9 mouse cellular contexts compared by ENCODE assay signal in genomic region chr4:149587596-149588168, GRCm38 (mm10). TPM values are rescaled to one million over a fixed set of nuclear protein-coding genes. Genes with fewer than 3 reads are reported as not detected.
DNase-seq lines count a peak whose midpoint lies in the region; ATAC-seq and TF ChIP-seq lines count a peak whose summit lies in the region.
"Had no signal": no experiment of that assay in that cellular context is flagged by ENCODE, and none has a peak within 500 bp of the region (broad histone marks: within the 10 kb centered on the region; RNA-seq: fewer than 3 reads in every experiment).

No protein-coding gene starts in this region.

- DNase-seq in heart, adult 2 months, result no peak
- DNase-seq in heart, postnatal 4 days, result no peak
- peak; percentile 62 to 74 for DNase-seq in right cerebral cortex, postnatal 36 days (ENCODE audit: low spot score in 2 of 2)
- DNase-seq in layer of hippocampus, postnatal 14 days (ENCODE audit: low spot score in 2 of 2), result no peak
- no peak for DNase-seq in spleen, adult 12 weeks (ENCODE audit: low spot score)

- H3K9ac ChIP-seq in heart, adult 2 months (ENCODE audit: low read depth, low read length), result peak overlapping the region; percentile 92
- peak overlapping the region; percentile 84 for H3K9ac ChIP-seq in forebrain, embryonic 13.5 days
- peak overlapping the region; percentile 89 for H3K9ac ChIP-seq in limb, embryonic 15.5 days

- peak overlapping the region; percentile 60 for H3K4me3 ChIP-seq in heart, adult 2 months
- H3K4me3 ChIP-seq in E14TG2a.4 (replicated peaks; ENCODE audit: low read length), result peak overlapping the region; percentile 86
- H3K4me3 ChIP-seq in forebrain, embryonic 13.5 days, result peak overlapping the region; percentile 83
- H3K4me3 ChIP-seq in limb, embryonic 15.5 days, result peak overlapping the region; percentile 85

- TF ChIP-seq POLR2A in heart, adult 2 months (IDR thresholded peaks at IDR 0.05; ENCODE audit: insufficient read depth, low read depth, low read length), result no peak

- intact Hi-C loops in heart, adult 2 months (cut with DNase I), result loop anchor here (2.0 to 5.0 kb wide), 2 partner anchors 23 to 35 kb away; no protein-coding TSS in a partner anchor

- TF ChIP-seq EP300 in heart, adult 2 months (IDR thresholded peaks at IDR 0.05; ENCODE audit: insufficient read depth, low read depth, low read length), result no peak

- no peaks in the 10 kb centered on the region for H3K9me3 ChIP-seq in E14TG2a.4 (ENCODE audit: low read length)
- no peaks in the 10 kb centered on the region for H3K9me3 ChIP-seq in forebrain, embryonic 13.5 days (replicated peaks)
- H3K9me3 ChIP-seq in limb, embryonic 15.5 days, result no peaks in the 10 kb centered on the region

- no peaks in the 10 kb centered on the region; the same call in 1 of the 2 replicates for H3K79me2 ChIP-seq in heart, adult 2 months (replicated peaks; ENCODE audit: control insufficient read depth, insufficient read depth, low read length)

- no peaks in the 10 kb centered on the region for H3K36me3 ChIP-seq in heart, adult 2 months (ENCODE audit: control insufficient read depth, insufficient read depth, low read length)
- no peaks in the 10 kb centered on the region for H3K36me3 ChIP-seq in E14TG2a.4 (ENCODE audit: insufficient read depth, low read length)
- H3K36me3 ChIP-seq in forebrain, embryonic 13.5 days (ENCODE audit: poor library complexity, severe bottlenecking), result no peaks in the 10 kb centered on the region
- no peaks in the 10 kb centered on the region for H3K36me3 ChIP-seq in limb, embryonic 15.5 days
- H3K36me3 ChIP-seq: G1E had no signal

- WGBS in heart, adult 2 months, result 34% methylated on average over 24 of the region's 24 CpGs
- 2% methylated on average over 24 of the region's 24 CpGs for WGBS in forebrain, embryonic 13.5 days
- 7% methylated on average over 24 of the region's 24 CpGs for WGBS in limb, embryonic 15.5 days

- H3K27me3 ChIP-seq in heart, adult 2 months (ENCODE audit: control insufficient read depth, insufficient read depth, low read length), result no peaks in the 10 kb centered on the region
- H3K27me3 ChIP-seq in E14TG2a.4 (ENCODE audit: insufficient read depth, low read length), result peaks cover 64% of the 10 kb centered on the region
- peaks cover 26% of the 10 kb centered on the region for H3K27me3 ChIP-seq in forebrain, embryonic 13.5 days
- H3K27me3 ChIP-seq in limb, embryonic 15.5 days, result peaks cover 29% of the 10 kb centered on the region

- ATAC-seq in forebrain, embryonic 13.5 days, result peak; percentile 33
- ATAC-seq in limb, embryonic 15.5 days (ENCODE audit: insufficient number of reproducible peaks, low FRiP score, low TSS enrichment, low read depth), result no peak

- H3K27ac ChIP-seq in heart, adult 2 months, result peak overlapping the region; percentile 33; the same call in 1 of the 2 replicates
- H3K27ac ChIP-seq in forebrain, embryonic 13.5 days, result no peak overlapping the region
- H3K27ac ChIP-seq in limb, embryonic 15.5 days, result no peak overlapping the region

- no peak for TF ChIP-seq CTCF in heart, adult 2 months (IDR thresholded peaks at IDR 0.05)
- no peak for TF ChIP-seq CTCF in E14TG2a.4 (conservative IDR thresholded peaks at IDR 0.05; ENCODE audit: low read length)

- H3K4me2 ChIP-seq in forebrain, embryonic 13.5 days, result peak overlapping the region; percentile 97
- H3K4me2 ChIP-seq in limb, embryonic 15.5 days, result peak overlapping the region; percentile 96

- H3K4me1 ChIP-seq in heart, adult 2 months (ENCODE audit: control insufficient read depth, insufficient read depth, low read length), result peaks cover 11% of the 10 kb centered on the region
- peaks cover 29% of the 10 kb centered on the region for H3K4me1 ChIP-seq in E14TG2a.4 (replicated peaks; ENCODE audit: low read depth, low read length)
- H3K4me1 ChIP-seq in forebrain, embryonic 13.5 days, result peaks cover 29% of the 10 kb centered on the region
- peaks cover 18% of the 10 kb centered on the region for H3K4me1 ChIP-seq in limb, embryonic 15.5 days

RNA-seq across cellular contexts. Expression of gene Clstn1, which starts 1.4 kb away (rescaled TPM):
- 10 to 100 TPM; 86.7 to 88.3 TPM for total RNA-seq in heart, adult 2 months (2021)
- polyA plus RNA-seq in heart, adult 2 months (2012; rRNA removed), result 25.6 and 26.3 TPM in 2 replicates
- 10 to 100 TPM; 66.8 to 73.7 TPM for total RNA-seq in heart, postnatal 4 days (2021)
- polyA plus RNA-seq in forebrain, embryonic 13.5 days (2015; fragmentation: Nextera tagmentation; extraction: Ambion mirVana), result 22.7 and 26.0 TPM in 2 replicates
- 39.4 and 56.1 TPM in 2 replicates for polyA plus RNA-seq in limb, embryonic 15.5 days (2015; fragmentation: Nextera tagmentation; extraction: Ambion mirVana)
- 100 to 1,000 TPM; 832 to 838 TPM for total RNA-seq in layer of hippocampus, postnatal 14 days (2021)

Comparison
In these comparisons a context has a peak if more than half of its experiments do, and no peak if none do; other contexts are left out.
1. DNase-seq: peak in right cerebral cortex, postnatal 36 days (2 of 2); none in heart, adult 2 months (0 of 2), heart, postnatal 4 days (single experiment), layer of hippocampus, postnatal 14 days (0 of 2) and spleen, adult 12 weeks (single experiment).
2. RNA of gene Clstn1, which starts 1.4 kb away (total RNA-seq): 832 to 838 TPM in layer of hippocampus, postnatal 14 days; 86.7 to 88.3 TPM in heart, adult 2 months and 66.8 to 73.7 TPM in heart, postnatal 4 days; every median in the first group is over 4 times any median in the second.
3. Peak in every context shown above with its lines, with median percentiles within 50 percentile points of each other: H3K4me3 ChIP-seq and H3K9ac ChIP-seq.